Mouse (Mus musculus) limb, embryonic 15.5 days (tissue): ENCODE measurements around the gene Slc6a4. TPM values are rescaled to one million over a fixed set of nuclear protein-coding genes. Genes with fewer than 3 reads are reported as not detected.

Source experiments
- ATAC-seq: fragments of 200-750 bp; cut with Nextera tagmentation; 2 replicates; pipeline ENCODE4 v1.8.0; 2017; ENCODE audit warnings: low read depth, moderate TSS enrichment; ENCODE audit not compliant: insufficient number of reproducible peaks, low FRiP score, low TSS enrichment
- H3K27ac ChIP-seq: fragments of 300-500 bp; sonication (generic); 2 replicates; pipeline ENCODE4 v1.5.1; 2015; ENCODE audit warnings: moderate library complexity, mild to moderate bottlenecking, inconsistent platforms
- H3K27me3 ChIP-seq: fragments of 300-500 bp; sonication (generic); 2 replicates; pipeline ENCODE4 v1.6.1; 2015; ENCODE audit warnings: inconsistent platforms
- H3K36me3 ChIP-seq: fragments of 300-500 bp; sonication (generic); 2 replicates; pipeline ENCODE4 v1.6.1; 2015; ENCODE audit warnings: inconsistent platforms
- H3K4me1 ChIP-seq: fragments of 300-500 bp; sonication (generic); 2 replicates; pipeline ENCODE4 v1.6.1; 2015; ENCODE audit warnings: inconsistent platforms
- H3K4me2 ChIP-seq: fragments of 300-500 bp; sonication (generic); 2 replicates; pipeline ENCODE4 v1.6.1; 2015; ENCODE audit warnings: mild to moderate bottlenecking, inconsistent platforms
- H3K4me3 ChIP-seq: fragments of 300-500 bp; sonication (generic); 2 replicates; pipeline ENCODE4 v1.5.1; 2015; ENCODE audit warnings: mild to moderate bottlenecking, inconsistent platforms
- H3K9ac ChIP-seq: fragments of 300-500 bp; sonication (generic); 2 replicates; pipeline ENCODE4 v1.6.1; 2015; ENCODE audit warnings: inconsistent platforms
- H3K9me3 ChIP-seq: fragments of 300-500 bp; sonication (generic); 2 replicates; pipeline ENCODE4 v1.6.1; 2016; ENCODE audit warnings: inconsistent platforms
- WGBS: fragments of 180-500 bp; shearing (Covaris S2); methylation state at CpG from one replicate; pipeline ENCODE4 v1.1.7; 2015; 5-methylcytosine and 5-hydroxymethylcytosine counted together
- polyA plus RNA-seq: library from polyadenylated mRNA; unstranded; fragments of >200 nt; fragmentation: Nextera tagmentation; extraction: Ambion mirVana; gene quantifications from 2 replicates; pipeline ENCODE4 v1.2.1, GENCODE M21; 2015

The Slc6a4 gene
- polyA plus RNA-seq: 3.5 and 4.0 TPM in 2 replicates

GRCm38 (mm10) chr11:76997916-76998704 is at the start of gene Slc6a4:
Gene Slc6a4, plus strand, starts transcription at chr11:76998603.
- no peaks in the 10 kb centered on the region for H3K36me3 ChIP-seq
- peak within 1 kb of the TSS; percentile 28; the same call in 1 of the 2 replicates for H3K9ac ChIP-seq
- H3K27me3 ChIP-seq: peaks cover 62% of the 10 kb centered on the region
- no peak within 1 kb of the TSS for H3K27ac ChIP-seq
- H3K9me3 ChIP-seq: no peaks in the 10 kb centered on the region
- peak within 1 kb of the TSS; percentile 47 for H3K4me3 ChIP-seq
- H3K4me1 ChIP-seq: peaks cover 19% of the 10 kb centered on the region
- ATAC-seq: no peak
- peak within 1 kb of the TSS; percentile 96 for H3K4me2 ChIP-seq
- WGBS: under 1% methylated on average over 47 of the region's 52 CpGs

- Histone ChIP-seq H3K4me2 (no peak overlapping the region), H3K9me3 (no peaks in the 10 kb centered on the region), H3K27ac (no peak overlapping the region), H3K4me3 (no peak overlapping the region), H3K36me3 (peaks cover 79% of the 10 kb centered on the region), H3K9ac (no peak overlapping the region), H3K4me1 (no peaks in the 10 kb centered on the region), H3K27me3 (no peaks in the 10 kb centered on the region)
- WGBS: 87% methylated on average over 2 of the region's 2 CpGs
- no peak for ATAC-seq
These were observed 44.9 kb upstream of the Slc6a4 start for GRCm38 (mm10) chr11:76953536-76953935.

GRCm38 (mm10) chr11:76965703-76966102 is 32.7 kb upstream of the Slc6a4 start:
- Histone ChIP-seq H3K4me3 (no peak overlapping the region), H3K9me3 (no peaks in the 10 kb centered on the region), H3K36me3 (peaks cover 90% of the 10 kb centered on the region), H3K27ac (no peak overlapping the region), H3K9ac (no peak overlapping the region), H3K4me2 (no peak overlapping the region), H3K27me3 (no peaks in the 10 kb centered on the region), H3K4me1 (no peaks in the 10 kb centered on the region)
- no peak for ATAC-seq
- 93% methylated on average over 3 of the region's 3 CpGs for WGBS

GRCm38 (mm10) chr11:76970328-76970727 is 28.1 kb upstream of the Slc6a4 start:
- 97% methylated on average over 2 of the region's 2 CpGs for WGBS
- no peaks in the 10 kb centered on the region for H3K9me3 ChIP-seq
- H3K27me3 ChIP-seq: no peaks in the 10 kb centered on the region
- H3K9ac ChIP-seq: no peak overlapping the region
- no peaks in the 10 kb centered on the region for H3K4me1 ChIP-seq
- no peak overlapping the region for H3K27ac ChIP-seq
- H3K36me3 ChIP-seq: peaks cover 89% of the 10 kb centered on the region
- no peak overlapping the region for H3K4me3 ChIP-seq
- H3K4me2 ChIP-seq: no peak overlapping the region
- ATAC-seq: no peak

GRCm38 (mm10) chr11:76974680-76975319 is 23.6 kb upstream of the Slc6a4 start:
- H3K4me3 ChIP-seq: no peak overlapping the region
- 86% methylated on average over 7 of the region's 7 CpGs for WGBS

GRCm38 (mm10) chr11:76981570-76982141 is 16.7 kb upstream of the Slc6a4 start:
- no peak overlapping the region for H3K4me2 ChIP-seq
- no peaks in the 10 kb centered on the region for H3K4me1 ChIP-seq
- 84% methylated on average over 5 of the region's 5 CpGs for whole genome bisulfite sequencing
- H3K9ac ChIP-seq: no peak overlapping the region
- no peak for ATAC-seq
- peaks cover 76% of the 10 kb centered on the region for H3K36me3 ChIP-seq
- H3K27ac ChIP-seq: no peak overlapping the region
- H3K4me3 ChIP-seq: no peak overlapping the region
- H3K27me3 ChIP-seq: no peaks in the 10 kb centered on the region
- no peaks in the 10 kb centered on the region for H3K9me3 ChIP-seq

More at GRCm38 (mm10) chr11:76974680-76975319, 23.6 kb upstream of the Slc6a4 start:
- Histone ChIP-seq H3K36me3 (peaks cover 85% of the 10 kb centered on the region), H3K9ac (no peak overlapping the region), H3K27me3 (no peaks in the 10 kb centered on the region), H3K4me2 (no peak overlapping the region), H3K9me3 (no peaks in the 10 kb centered on the region), H3K4me1 (no peaks in the 10 kb centered on the region), H3K27ac (no peak overlapping the region)
- no peak for ATAC-seq

GRCm38 (mm10) chr11:76982415-76982814 is 16.0 kb upstream of the Slc6a4 start:
- peaks cover 82% of the 10 kb centered on the region for H3K36me3 ChIP-seq
- H3K4me1 ChIP-seq: no peaks in the 10 kb centered on the region
- no peaks in the 10 kb centered on the region for H3K27me3 ChIP-seq
- no peaks in the 10 kb centered on the region for H3K9me3 ChIP-seq
- no peak overlapping the region for H3K27ac ChIP-seq
- no peak overlapping the region for H3K4me3 ChIP-seq
- ATAC-seq: no peak
- H3K9ac ChIP-seq: no peak overlapping the region
- H3K4me2 ChIP-seq: no peak overlapping the region
- WGBS: 68% methylated on average over 4 of the region's 4 CpGs

- no peak overlapping the region for H3K4me2 ChIP-seq
- no peak overlapping the region for H3K9ac ChIP-seq
- no peak overlapping the region for H3K4me3 ChIP-seq
- no peaks in the 10 kb centered on the region for H3K27me3 ChIP-seq
- H3K9me3 ChIP-seq: no peaks in the 10 kb centered on the region
- no peak overlapping the region for H3K27ac ChIP-seq
- H3K4me1 ChIP-seq: no peaks in the 10 kb centered on the region
- ATAC-seq: no peak
- peaks cover 83% of the 10 kb centered on the region for H3K36me3 ChIP-seq
- 76% methylated on average over 5 of the region's 5 CpGs for WGBS
These were observed 14.8 kb upstream of the Slc6a4 start for GRCm38 (mm10) chr11:76983641-76984040.

GRCm38 (mm10) chr11:76984173-76984572 is 14.2 kb upstream of the Slc6a4 start:
- Histone ChIP-seq H3K4me3 (no peak overlapping the region), H3K27me3 (no peaks in the 10 kb centered on the region), H3K4me2 (no peak overlapping the region), H3K36me3 (peaks cover 78% of the 10 kb centered on the region), H3K9ac (no peak overlapping the region), H3K27ac (no peak overlapping the region), H3K4me1 (no peaks in the 10 kb centered on the region), H3K9me3 (no peaks in the 10 kb centered on the region)
- no peak for ATAC-seq

GRCm38 (mm10) chr11:76990839-76991238 is 7.6 kb upstream of the Slc6a4 start:
- no peak overlapping the region for H3K27ac ChIP-seq
- ATAC-seq: no peak
- H3K4me2 ChIP-seq: no peak overlapping the region
- H3K27me3 ChIP-seq: peaks cover 5% of the 10 kb centered on the region
- no peaks in the 10 kb centered on the region for H3K9me3 ChIP-seq
- peaks cover 32% of the 10 kb centered on the region for H3K36me3 ChIP-seq
- no peaks in the 10 kb centered on the region for H3K4me1 ChIP-seq
- 75% methylated on average over 5 of the region's 5 CpGs for WGBS
- H3K4me3 ChIP-seq: no peak overlapping the region
- no peak overlapping the region for H3K9ac ChIP-seq

GRCm38 (mm10) chr11:76992886-76993285 is 5.5 kb upstream of the Slc6a4 start:
- peaks cover 12% of the 10 kb centered on the region for H3K36me3 ChIP-seq
- H3K9ac ChIP-seq: no peak overlapping the region
- no peak for ATAC-seq
- peaks cover 24% of the 10 kb centered on the region for H3K27me3 ChIP-seq
- no peak overlapping the region for H3K4me2 ChIP-seq
- no peaks in the 10 kb centered on the region for H3K9me3 ChIP-seq
- 42% methylated on average over 4 of the region's 4 CpGs for WGBS
- no peak overlapping the region for H3K27ac ChIP-seq
- no peak overlapping the region for H3K4me3 ChIP-seq
- peaks cover 7% of the 10 kb centered on the region for H3K4me1 ChIP-seq
